Mouse (Mus musculus): ENCODE measurements around the gene Atxn10.

DNA sequence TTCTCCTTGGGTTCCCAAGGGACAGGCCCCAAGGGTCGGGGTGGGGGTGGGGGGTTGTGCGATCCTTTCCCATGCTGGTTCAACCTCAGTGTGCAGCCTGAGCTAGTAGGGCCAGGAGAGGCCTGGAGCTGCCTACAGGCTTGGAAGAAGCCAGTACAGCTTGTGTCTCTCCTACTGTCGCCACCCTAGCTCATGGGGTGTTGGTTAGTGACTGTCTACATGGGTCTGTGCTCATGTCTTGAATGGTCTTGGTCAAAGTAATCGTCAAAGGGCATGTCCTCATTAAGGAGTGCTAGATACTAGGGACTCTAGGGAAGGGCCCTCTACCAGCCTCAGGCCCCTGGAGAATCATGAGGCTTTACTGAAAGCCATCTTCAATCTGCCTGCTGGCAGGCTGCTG is 161.5 kb downstream of the Atxn10 start:
- TF ChIP-seq CTCF (IDR thresholded peaks at IDR 0.05; ENCODE audit: borderline replicate concordance, insufficient read depth, low read depth, low read length) (no peak), POLR2A (IDR thresholded peaks at IDR 0.05; ENCODE audit: borderline replicate concordance, insufficient read depth, low read length) (no peak)

All from cerebellum, adult 2 months (tissue).